Mouse (Mus musculus) B cell, adult 2 months (primary cell): ENCODE results near the gene Dydc2.

Experiments used
- DNase-seq, 2 experiments: peaks; one replicate each; pipeline ENCODE4 v3.0.0; 2022

Gene Dydc2

GRCm38 (mm10) chr14:41035146-41035798, 33.7 kb downstream of the Dydc2 start:
- peak; percentile 73 to 76 for DNase-seq

- peak; percentile 81 to 86 for DNase-seq
Observed at GRCm38 (mm10) chr14:41033135-41034110, 35.6 kb downstream of the Dydc2 start.

DNA sequence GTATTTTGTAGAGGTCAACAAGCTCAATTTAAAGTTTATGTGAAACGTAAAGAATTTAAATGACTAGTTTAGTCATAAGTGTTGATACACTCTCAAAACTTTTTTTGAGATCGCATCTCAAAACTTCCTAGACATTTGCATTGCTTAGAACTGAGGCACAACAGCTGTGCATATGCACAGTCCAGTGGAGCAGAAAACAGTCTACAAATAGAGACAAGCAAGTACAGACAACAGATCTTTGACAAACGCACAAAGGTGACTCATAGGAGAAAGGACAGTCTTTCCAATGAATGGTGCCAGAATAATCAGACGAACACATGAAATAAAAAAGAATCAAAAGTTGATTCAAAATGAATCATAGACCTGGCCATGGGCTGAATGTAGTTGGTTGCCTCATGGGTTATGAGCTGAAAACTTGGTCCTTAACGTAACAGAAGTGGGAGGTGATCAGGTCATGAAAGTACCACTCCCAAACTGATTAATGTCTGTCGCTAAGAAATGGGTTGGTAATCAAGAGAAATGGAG, 38.0 kb downstream of the Dydc2 start:
- no peak for DNase-seq

DNA sequence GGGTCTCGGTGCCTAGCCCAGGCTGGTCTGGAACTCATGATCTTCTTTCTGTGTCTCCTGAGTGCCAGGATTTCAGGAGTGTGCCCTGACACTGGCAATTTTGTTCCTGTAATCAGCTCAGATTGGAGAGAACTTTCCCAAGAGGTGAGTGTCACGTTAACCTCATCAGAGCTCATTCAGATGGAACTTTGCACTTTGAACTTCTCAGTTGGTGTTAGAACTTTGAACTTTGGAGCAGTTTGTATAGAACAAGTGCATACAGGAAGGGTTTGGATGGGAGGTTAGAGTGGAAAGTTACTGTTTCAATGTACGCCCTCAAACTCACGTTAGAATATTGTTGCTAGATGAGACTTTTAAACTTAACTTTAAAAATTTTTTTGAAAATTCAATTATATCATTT, 39.7 kb downstream of the Dydc2 start:
- DNase-seq, result no peak

GRCm38 (mm10) chr14:41025594-41026284, 43.3 kb downstream of the Dydc2 start:
- DNase-seq, result no peak

DNA sequence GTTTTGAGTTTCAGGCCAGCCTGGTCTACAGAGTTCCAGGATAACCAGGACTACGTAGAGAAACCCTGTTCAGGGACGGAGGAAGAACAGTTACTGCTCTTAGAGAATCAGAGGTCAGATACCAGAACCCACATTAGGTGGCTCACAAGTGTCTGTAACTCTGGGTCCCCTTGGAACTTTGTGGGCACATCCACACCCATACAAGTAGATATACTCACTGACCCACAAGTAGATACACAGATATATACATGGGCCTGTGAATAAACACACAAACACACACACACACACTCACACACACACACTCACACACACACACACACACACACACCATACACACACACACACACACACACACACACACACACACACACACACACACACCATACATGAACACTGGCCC, 43.9 kb downstream of the Dydc2 start:
- DNase-seq, result no peak

GRCm38 (mm10) chr14:41021246-41021645, 47.8 kb downstream of the Dydc2 start:
- peak in 1 of 2 experiments; percentile 32 for DNase-seq

DNA sequence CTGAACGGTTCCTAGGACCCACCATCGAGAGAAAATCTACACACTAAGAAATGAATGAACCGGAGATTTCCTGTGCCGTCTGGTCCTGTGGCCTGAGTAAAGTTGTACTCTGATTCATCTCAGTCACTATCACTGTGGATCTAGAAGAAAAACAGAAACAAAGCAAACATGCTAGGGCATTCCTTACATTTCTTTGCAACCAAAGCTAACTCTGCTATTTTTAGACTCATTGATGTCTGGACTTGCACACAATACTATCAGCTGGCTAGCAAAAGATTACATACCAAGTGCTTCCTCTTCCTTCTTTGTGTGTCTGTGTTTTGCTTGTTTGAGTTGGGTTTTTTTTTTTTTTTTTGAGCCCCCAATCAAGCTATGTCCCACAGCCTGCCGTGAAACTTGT, 51.5 kb downstream of the Dydc2 start:
- no peak for DNase-seq

- no peak for DNase-seq
Observed at GRCm38 (mm10) chr14:41014701-41015240, 54.2 kb downstream of the Dydc2 start.

GRCm38 (mm10) chr14:41013630-41014613, 55.1 kb downstream of the Dydc2 start, which contains the start of gene Fam213a:
TSS of gene Fam213a (minus strand) at chr14:41013788.
- DNase-seq, result peak; percentile 92

GRCm38 (mm10) chr14:41013143-41013542, 55.9 kb downstream of the Dydc2 start:
- DNase-seq, result no peak

- no peak for DNase-seq
Observed at GRCm38 (mm10) chr14:41011916-41012315, 57.1 kb downstream of the Dydc2 start.

GRCm38 (mm10) chr14:41008138-41008537, 60.9 kb downstream of the Dydc2 start:
- no peak for DNase-seq

DNA sequence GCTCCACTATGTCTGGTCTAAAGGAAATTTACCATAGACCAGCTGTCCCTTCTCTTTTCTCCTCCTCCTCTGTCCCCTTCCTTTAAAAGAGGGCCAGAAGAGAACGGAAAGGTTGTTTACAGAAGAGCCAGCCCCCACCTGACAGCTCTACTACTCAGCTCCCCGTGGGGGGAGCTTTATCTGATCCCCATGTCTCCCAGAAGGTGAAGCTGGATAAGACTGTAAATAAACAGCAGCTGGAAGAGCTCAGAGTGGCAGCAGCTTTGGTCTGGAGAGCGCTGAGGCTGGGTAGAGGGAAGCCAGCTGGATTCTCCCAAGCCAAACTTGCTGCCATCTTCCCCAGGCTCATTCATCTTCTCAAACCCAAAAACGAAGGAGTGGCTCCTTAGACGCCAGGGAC, 61.4 kb downstream of the Dydc2 start:
- DNase-seq, result no peak

DNA sequence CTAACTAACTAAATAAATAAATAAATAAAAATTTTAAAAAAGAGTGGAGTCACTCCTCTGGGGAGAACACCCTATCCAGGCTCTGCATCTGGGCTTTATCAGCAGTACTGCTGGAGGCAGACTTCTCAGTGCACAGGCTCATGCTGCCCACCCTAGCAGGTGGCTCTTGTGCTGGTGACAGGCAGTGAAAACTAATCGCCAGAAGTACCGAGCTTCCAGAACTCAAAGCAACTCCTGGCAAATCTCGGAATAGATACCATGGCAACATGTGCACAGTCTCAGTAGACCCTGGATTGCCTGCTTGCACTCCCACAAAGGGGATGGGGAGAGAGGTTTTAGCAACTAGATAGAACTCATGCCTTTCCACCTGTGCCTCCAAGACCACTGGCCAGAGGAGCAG, 62.1 kb downstream of the Dydc2 start:
- DNase-seq, result no peak

- DNase-seq, result no peak
Observed at GRCm38 (mm10) chr14:41006263-41006662, 62.7 kb downstream of the Dydc2 start.

DNA sequence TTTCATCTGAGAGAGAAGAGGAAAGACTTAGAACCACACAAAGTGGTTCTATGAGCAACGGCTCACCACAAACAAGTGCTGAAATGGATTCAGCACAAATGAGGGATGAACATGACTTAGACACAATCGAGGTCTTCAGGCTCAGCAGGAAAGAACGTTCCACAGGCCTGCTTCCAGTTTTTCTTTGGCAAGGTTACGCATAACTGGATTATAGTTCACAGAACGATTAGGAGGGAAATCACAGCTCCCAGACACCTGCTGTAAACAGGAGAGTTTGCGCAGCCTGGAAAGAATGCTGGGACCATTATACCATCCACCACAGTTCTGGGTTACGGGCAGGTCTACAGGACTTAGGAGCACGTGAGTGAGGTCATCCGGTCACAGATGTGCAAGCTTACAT, 63.3 kb downstream of the Dydc2 start:
- no peak for DNase-seq

GRCm38 (mm10) chr14:41004201-41005141, 64.5 kb downstream of the Dydc2 start:
- DNase-seq, result no peak

DNA sequence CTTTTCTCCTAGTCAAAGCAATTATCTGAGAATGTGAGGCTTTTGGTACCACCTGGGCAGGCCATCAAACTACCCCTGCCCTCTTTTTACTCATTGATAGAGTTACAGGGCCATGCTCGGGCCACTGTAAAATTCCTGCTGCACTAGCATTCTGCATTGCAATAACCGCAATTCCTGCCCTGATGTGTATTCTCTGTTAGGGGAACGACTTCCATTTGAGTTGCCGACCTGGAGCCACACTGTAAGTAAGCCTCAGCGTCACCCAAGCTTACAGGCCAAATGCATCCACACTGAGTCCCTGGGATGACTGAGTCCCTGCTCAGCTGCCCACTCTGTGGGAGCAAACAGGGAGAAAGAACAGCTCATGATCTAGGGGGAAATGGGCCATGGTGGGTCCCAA, 67.4 kb downstream of the Dydc2 start:
- no peak for DNase-seq

- DNase-seq, result no peak
Observed at GRCm38 (mm10) chr14:41000801-41001200, 68.2 kb downstream of the Dydc2 start.
